Mouse (Mus musculus): ENCODE measurements around the gene Olfr1410. TPM values are rescaled to one million over a fixed set of nuclear protein-coding genes. Genes with fewer than 3 reads are reported as not detected.
A peak's percentile ranks its signal among the peaks of the same experiment; 100 is the strongest.

Olfr1410 gene
- total and polyA plus RNA-seq, 3 experiments: not detected

DNA sequence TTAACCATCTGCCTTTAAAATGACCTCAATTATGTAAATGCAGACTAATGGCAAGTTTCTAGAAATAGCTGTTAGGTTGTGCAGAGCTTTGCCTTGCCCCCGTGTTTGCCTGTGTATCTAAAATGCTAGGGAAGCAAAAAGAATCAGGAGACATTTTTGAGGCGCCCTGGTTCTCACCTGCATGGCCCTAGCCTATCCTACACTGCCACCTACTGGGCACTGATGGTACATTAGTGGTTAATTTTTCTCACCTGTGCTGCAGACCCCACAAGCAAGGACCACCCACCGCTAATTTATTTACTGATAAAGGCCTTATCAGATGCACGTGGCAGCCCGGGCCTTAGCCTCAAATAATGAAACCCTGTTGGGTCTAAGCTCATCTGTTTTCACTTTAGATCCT lies 5.4 kb downstream of the Olfr1410 start:
- peak; percentile 16 to 40 for DNase-seq
- H3K36me3 ChIP-seq (ENCODE audit: control insufficient read depth, insufficient read depth, low read length): no peaks in the 10 kb centered on the region

DNA sequence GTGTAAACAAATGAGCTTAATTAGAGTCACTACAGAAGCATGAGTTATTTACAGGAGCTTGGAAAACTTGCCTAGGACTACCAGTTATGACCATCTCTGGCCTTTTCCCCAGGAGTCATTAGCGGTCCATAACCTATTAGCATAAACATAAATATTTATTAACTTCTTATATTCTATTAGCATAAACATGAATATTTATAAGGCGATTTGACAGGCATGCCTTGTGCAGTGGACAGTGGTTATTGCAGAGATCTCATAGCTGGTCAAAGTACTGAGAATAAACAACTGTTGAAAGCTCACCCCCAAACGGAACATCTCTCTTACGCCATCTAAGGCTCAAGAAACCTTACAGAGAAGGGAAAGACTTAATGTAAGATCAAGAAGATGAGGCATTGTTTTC lies 7.6 kb downstream of the Olfr1410 start:
- intact Hi-C loops (cut with DNase I): loop anchor here (5.0 kb wide), 1 partner anchor 651 kb away; no protein-coding TSS in a partner anchor
- Histone ChIP-seq H3K9ac (ENCODE audit: low read depth, low read length) (no peak overlapping the region), H3K4me1 (ENCODE audit: control insufficient read depth, insufficient read depth, low read length) (no peaks in the 10 kb centered on the region), H3K79me2 (replicated peaks; ENCODE audit: control insufficient read depth, insufficient read depth, low read length) (no peaks in the 10 kb centered on the region), H3K27me3 (ENCODE audit: control insufficient read depth, insufficient read depth, low read length) (0 out of 2 replicates have a peak, but pooled peaks cover 1% of the 10 kb centered on the region), H3K27ac (no peak overlapping the region), H3K36me3 (ENCODE audit: control insufficient read depth, insufficient read depth, low read length) (no peaks in the 10 kb centered on the region), H3K4me3 (no peak overlapping the region)
- WGBS: 45% methylated on average over 4 of the region's 4 CpGs
- TF ChIP-seq POLR2A (IDR thresholded peaks at IDR 0.05; ENCODE audit: insufficient read depth, low read depth, low read length): no peak
- no peak for TF ChIP-seq EP300 (IDR thresholded peaks at IDR 0.05; ENCODE audit: insufficient read depth, low read depth, low read length)
- no peak for TF ChIP-seq CTCF (IDR thresholded peaks at IDR 0.05)
- no peak for DNase-seq

More for the DNA sequence above, 5.4 kb downstream of the Olfr1410 start:
- WGBS: 6% methylated on average over 5 of the region's 5 CpGs
- H3K9ac ChIP-seq (ENCODE audit: low read depth, low read length): no peak overlapping the region
- no peak overlapping the region for H3K27ac ChIP-seq
- H3K4me1 ChIP-seq (ENCODE audit: control insufficient read depth, insufficient read depth, low read length): no peaks in the 10 kb centered on the region
- intact Hi-C loops (cut with DNase I): loop anchor here (2.0 to 5.0 kb wide), 3 partner anchors 90 to 1088 kb away; no protein-coding TSS in a partner anchor
- H3K79me2 ChIP-seq (replicated peaks; ENCODE audit: control insufficient read depth, insufficient read depth, low read length): no peaks in the 10 kb centered on the region
- peak; percentile 91 for TF ChIP-seq CTCF (IDR thresholded peaks at IDR 0.05)
- no peak for TF ChIP-seq POLR2A (IDR thresholded peaks at IDR 0.05; ENCODE audit: insufficient read depth, low read depth, low read length)
- 0 out of 2 replicates have a peak, but pooled peaks cover 1% of the 10 kb centered on the region for H3K27me3 ChIP-seq (ENCODE audit: control insufficient read depth, insufficient read depth, low read length)
- H3K4me3 ChIP-seq: no peak overlapping the region

DNA sequence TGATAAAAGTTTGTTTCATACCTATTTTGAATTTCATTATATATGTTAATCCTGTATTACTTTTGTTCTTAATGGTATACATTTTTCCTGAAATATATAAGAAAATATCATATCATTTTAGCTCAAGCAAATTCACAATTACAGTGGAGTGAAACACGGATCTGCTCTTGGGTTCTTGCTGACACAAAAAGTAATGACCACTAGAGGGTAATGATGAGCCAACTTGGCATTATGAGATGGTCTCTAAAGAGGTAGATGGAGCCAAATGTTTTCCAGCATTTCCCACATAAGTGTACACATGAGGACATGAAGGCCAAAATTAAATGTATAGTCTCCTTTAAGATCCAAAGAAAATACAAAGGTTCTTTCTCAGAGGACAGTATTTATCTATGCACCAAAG lies 8.9 kb downstream of the Olfr1410 start:
- H3K9ac ChIP-seq (ENCODE audit: low read depth, low read length): no peak overlapping the region
- H3K27ac ChIP-seq: no peak overlapping the region
- TF ChIP-seq POLR2A (IDR thresholded peaks at IDR 0.05; ENCODE audit: insufficient read depth, low read depth, low read length) (no peak), EP300 (IDR thresholded peaks at IDR 0.05; ENCODE audit: insufficient read depth, low read depth, low read length) (no peak), CTCF (IDR thresholded peaks at IDR 0.05) (peak; percentile 72)
- WGBS: 5% methylated on average over 1 of the region's 1 CpGs
- intact Hi-C loops (cut with DNase I): loop anchor here (5.0 kb wide), 1 partner anchor 652 kb away; no protein-coding TSS in a partner anchor
- H3K4me1 ChIP-seq (ENCODE audit: control insufficient read depth, insufficient read depth, low read length): no peaks in the 10 kb centered on the region
- H3K4me3 ChIP-seq: no peak overlapping the region
- no peaks in the 10 kb centered on the region for H3K79me2 ChIP-seq (replicated peaks; ENCODE audit: control insufficient read depth, insufficient read depth, low read length)
- no peak for DNase-seq
- H3K36me3 ChIP-seq (ENCODE audit: control insufficient read depth, insufficient read depth, low read length): no peaks in the 10 kb centered on the region
- 0 out of 2 replicates have a peak, but pooled peaks cover 1% of the 10 kb centered on the region for H3K27me3 ChIP-seq (ENCODE audit: control insufficient read depth, insufficient read depth, low read length)

DNA sequence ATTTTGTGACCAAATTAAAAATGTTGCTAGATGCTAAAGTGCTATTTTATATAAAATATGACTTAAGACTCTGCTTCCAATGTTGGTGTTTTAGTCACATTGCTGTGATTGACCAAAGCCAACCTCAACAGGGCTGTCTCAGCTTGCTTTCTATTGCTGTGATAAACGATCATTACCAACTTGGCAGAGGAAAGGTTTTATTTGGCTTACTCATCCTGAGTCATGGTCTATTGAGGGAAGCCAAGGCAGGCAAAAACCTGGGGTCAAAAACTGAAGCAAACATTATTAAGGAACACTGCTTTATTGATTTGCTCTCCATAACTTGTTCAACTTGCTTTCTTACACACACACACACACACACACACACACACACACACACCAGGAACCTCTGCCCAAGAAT lies 10.5 kb downstream of the Olfr1410 start:
- H3K36me3 ChIP-seq (ENCODE audit: control insufficient read depth, insufficient read depth, low read length): no peaks in the 10 kb centered on the region
- no peaks in the 10 kb centered on the region for H3K4me1 ChIP-seq (ENCODE audit: control insufficient read depth, insufficient read depth, low read length)
- DNase-seq: no peak
- 49% methylated on average over 1 of the region's 1 CpGs for WGBS
- H3K4me3 ChIP-seq: no peak overlapping the region
- H3K9ac ChIP-seq (ENCODE audit: low read depth, low read length): no peak overlapping the region
- H3K27me3 ChIP-seq (ENCODE audit: control insufficient read depth, insufficient read depth, low read length): no peaks in the 10 kb centered on the region
- no peak for TF ChIP-seq CTCF (IDR thresholded peaks at IDR 0.05)
- no peak for TF ChIP-seq EP300 (IDR thresholded peaks at IDR 0.05; ENCODE audit: insufficient read depth, low read depth, low read length)
- no peak for TF ChIP-seq POLR2A (IDR thresholded peaks at IDR 0.05; ENCODE audit: insufficient read depth, low read depth, low read length)
- H3K27ac ChIP-seq: no peak overlapping the region
- no peaks in the 10 kb centered on the region for H3K79me2 ChIP-seq (replicated peaks; ENCODE audit: control insufficient read depth, insufficient read depth, low read length)
- intact Hi-C loops (cut with DNase I): loop anchor here (2.0 kb wide), 1 partner anchor 31 kb away; no protein-coding TSS in a partner anchor

DNA sequence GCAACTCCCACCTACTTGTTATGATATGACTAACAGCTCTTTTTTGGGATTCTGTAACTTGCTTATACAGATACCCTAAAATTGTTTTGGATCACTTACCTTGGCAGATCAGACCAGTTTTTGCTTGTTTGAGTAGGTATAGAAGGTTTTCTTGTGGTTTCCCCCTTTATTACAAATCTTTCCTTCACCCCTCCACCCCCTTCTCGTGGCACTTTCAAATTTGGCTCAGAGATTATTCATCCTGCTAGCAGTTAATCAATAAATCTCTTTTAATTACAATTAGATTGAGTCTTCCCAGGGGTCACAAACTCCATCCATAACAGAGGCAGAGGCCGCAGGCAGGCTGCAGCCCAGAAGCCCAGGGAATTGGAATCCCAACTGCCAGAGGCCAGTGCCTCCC lies 11.9 kb downstream of the Olfr1410 start, which contains the start of gene Olfr12:
Gene Olfr12, plus strand, starts transcription at position 301 of the 400 bp plus-strand sequence.
- intact Hi-C loops (cut with DNase I): loop anchor here (2.0 kb wide), 1 partner anchor 29 kb away; no protein-coding TSS in a partner anchor
- no peaks in the 10 kb centered on the region for H3K79me2 ChIP-seq (replicated peaks; ENCODE audit: control insufficient read depth, insufficient read depth, low read length)
- 70% methylated on average over 2 of the region's 2 CpGs for WGBS
- TF ChIP-seq EP300 (IDR thresholded peaks at IDR 0.05; ENCODE audit: insufficient read depth, low read depth, low read length): no peak
- no peak for TF ChIP-seq CTCF (IDR thresholded peaks at IDR 0.05)
- no peak for TF ChIP-seq POLR2A (IDR thresholded peaks at IDR 0.05; ENCODE audit: insufficient read depth, low read depth, low read length)
- H3K36me3 ChIP-seq (ENCODE audit: control insufficient read depth, insufficient read depth, low read length): no peaks in the 10 kb centered on the region
- DNase-seq: no peak
- H3K27me3 ChIP-seq (ENCODE audit: control insufficient read depth, insufficient read depth, low read length): no peaks in the 10 kb centered on the region
- H3K4me1 ChIP-seq (ENCODE audit: control insufficient read depth, insufficient read depth, low read length): no peaks in the 10 kb centered on the region
- H3K9ac ChIP-seq (ENCODE audit: low read depth, low read length): no peak within 1 kb of the TSS
- no peak within 1 kb of the TSS for H3K4me3 ChIP-seq
- no peak within 1 kb of the TSS for H3K27ac ChIP-seq

DNA sequence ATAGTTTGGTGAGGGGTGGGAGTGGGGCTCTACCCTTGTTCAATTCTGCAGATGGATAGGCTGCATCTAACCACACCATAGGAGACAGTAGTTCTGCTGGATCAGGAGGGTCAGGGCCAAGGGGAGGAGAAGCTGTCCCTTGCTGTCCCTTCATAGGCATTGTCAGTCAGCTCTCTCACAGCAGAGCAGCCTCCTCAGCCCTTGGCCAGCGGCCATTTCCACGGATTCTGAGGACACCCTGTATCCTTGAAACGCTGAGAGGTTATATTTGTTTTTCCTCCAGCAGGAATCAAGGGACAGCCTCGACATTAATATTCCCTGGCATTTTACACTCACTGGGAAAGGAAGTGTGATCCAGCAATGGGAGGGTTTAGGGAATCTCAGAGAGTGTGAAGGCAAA lies 12.8 kb downstream of the Olfr1410 start:
- intact Hi-C loops (cut with DNase I): no loop called here
- H3K4me1 ChIP-seq (ENCODE audit: control insufficient read depth, insufficient read depth, low read length): no peaks in the 10 kb centered on the region
- no peak for TF ChIP-seq CTCF (IDR thresholded peaks at IDR 0.05)
- no peak for TF ChIP-seq EP300 (IDR thresholded peaks at IDR 0.05; ENCODE audit: insufficient read depth, low read depth, low read length)
- TF ChIP-seq POLR2A (IDR thresholded peaks at IDR 0.05; ENCODE audit: insufficient read depth, low read depth, low read length): no peak
- no peak overlapping the region for H3K4me3 ChIP-seq
- no peaks in the 10 kb centered on the region for H3K36me3 ChIP-seq (ENCODE audit: control insufficient read depth, insufficient read depth, low read length)
- DNase-seq: no peak
- 27% methylated on average over 4 of the region's 4 CpGs for WGBS
- H3K9ac ChIP-seq (ENCODE audit: low read depth, low read length): no peak overlapping the region
- H3K27ac ChIP-seq: no peak overlapping the region
- H3K27me3 ChIP-seq (ENCODE audit: control insufficient read depth, insufficient read depth, low read length): no peaks in the 10 kb centered on the region
- H3K79me2 ChIP-seq (replicated peaks; ENCODE audit: control insufficient read depth, insufficient read depth, low read length): no peaks in the 10 kb centered on the region

Data from heart, adult 2 months (tissue).